Mouse (Mus musculus) C2C12 (cell line): ENCODE data around the gene Rhag.

Source experiments
- CEBPB ChIP-seq: IDR thresholded peaks from one replicate; pipeline ENCODE4 v1.6.1; 2011; ENCODE audit warnings: low read depth, mild to moderate bottlenecking, control low read depth, moderate library complexity
- CTCF ChIP-seq: IDR thresholded peaks from one replicate; pipeline ENCODE4 v1.5.1; 2011; ENCODE audit not compliant: control insufficient read depth, insufficient read depth, insufficient read length
- MAX ChIP-seq: IDR thresholded peaks from one replicate; pipeline ENCODE4 v1.6.1; 2011; ENCODE audit warnings: mild to moderate bottlenecking, control low read depth
- MYOD1 ChIP-seq: IDR thresholded peaks from one replicate; pipeline ENCODE4 v1.6.1; 2011; ENCODE audit warnings: low read depth; ENCODE audit not compliant: control insufficient read depth, insufficient read length
- MYOG ChIP-seq: IDR thresholded peaks from one replicate; pipeline ENCODE4 v1.6.1; 2011; ENCODE audit not compliant: control insufficient read depth, insufficient read length; ENCODE audit errors: extremely low read depth
- USF1 ChIP-seq: IDR thresholded peaks from one replicate; pipeline ENCODE4 v1.6.1; 2011; ENCODE audit warnings: low read depth, mild to moderate bottlenecking, control low read depth, moderate library complexity

- TF ChIP-seq CTCF (no peak), USF1 (no peak), MYOG (no peak), MAX (no peak), CEBPB (no peak), MYOD1 (no peak)
These were observed 58.2 kb downstream of the Rhag start for GRCm38 (mm10) chr17:40868952-40869747.
